Mouse (Mus musculus): ENCODE measurements around the gene Rtn2. TPM values are rescaled to one million over a fixed set of nuclear protein-coding genes. Genes with fewer than 3 reads are reported as not detected.

Gene Rtn2
- total RNA-seq, 2 experiments from 2014 or later: 4.6 to 5.1 TPM

- no peak for DNase-seq
Observed at GRCm38 (mm10) chr7:19301461-19302263, 19.2 kb downstream of the Rtn2 start.

GRCm38 (mm10) chr7:19302264-19303045, 20.0 kb downstream of the Rtn2 start:
- no peak for DNase-seq

GRCm38 (mm10) chr7:19303046-19303305, 20.6 kb downstream of the Rtn2 start:
- no peak for DNase-seq

- peak; percentile 74 to 88 for DNase-seq
Observed at GRCm38 (mm10) chr7:19303770-19304169, 21.3 kb downstream of the Rtn2 start.

GRCm38 (mm10) chr7:19304501-19305412, 22.3 kb downstream of the Rtn2 start:
- no peak for DNase-seq

GRCm38 (mm10) chr7:19305413-19305735, 22.9 kb downstream of the Rtn2 start:
- DNase-seq: no peak

- DNase-seq: no peak
Observed at GRCm38 (mm10) chr7:19305796-19306765, 23.7 kb downstream of the Rtn2 start.

GRCm38 (mm10) chr7:19306819-19307738, 24.7 kb downstream of the Rtn2 start:
- no peak for DNase-seq

- peak; percentile 84 to 88 for DNase-seq
Observed at GRCm38 (mm10) chr7:19307739-19308453, 25.5 kb downstream of the Rtn2 start.

GRCm38 (mm10) chr7:19308454-19309277, 26.2 kb downstream of the Rtn2 start:
- DNase-seq: peak; percentile 98

GRCm38 (mm10) chr7:19309278-19309883, 27.0 kb downstream of the Rtn2 start:
- DNase-seq: peak in 1 of 2 experiments; percentile 30

GRCm38 (mm10) chr7:19309884-19310641, 27.6 kb downstream of the Rtn2 start, which contains the start of gene Fosb:
TSS of gene Fosb (minus strand) at chr7:19310051.
- peak; percentile 94 to 96 for DNase-seq

- no peak for DNase-seq
Observed at GRCm38 (mm10) chr7:19311991-19312390, 29.6 kb downstream of the Rtn2 start.

- DNase-seq: no peak
Observed at GRCm38 (mm10) chr7:19314033-19314432, 31.6 kb downstream of the Rtn2 start.

- peak in 1 of 2 experiments; percentile 49 for DNase-seq
Observed at GRCm38 (mm10) chr7:19316451-19317161, 34.2 kb downstream of the Rtn2 start.

- DNase-seq: no peak
Observed at GRCm38 (mm10) chr7:19318201-19318600, 35.8 kb downstream of the Rtn2 start.

GRCm38 (mm10) chr7:19318676-19319075, 36.3 kb downstream of the Rtn2 start:
- no peak for DNase-seq
